26 mouse cellular contexts compared by ENCODE assay signal in genomic region chr8:106474001-106474400, GRCm38 (mm10). TPM values are rescaled to one million over a fixed set of nuclear protein-coding genes. Genes with fewer than 3 reads are reported as not detected.
"Had no signal": no experiment of that assay in that cellular context is flagged by ENCODE, and none has a peak within 500 bp of the region (broad histone marks: within the 10 kb centered on the region; RNA-seq: fewer than 3 reads in every experiment).

No protein-coding gene starts in this region.

- H3K36me3 ChIP-seq: limb, embryonic 12.5 days; limb, embryonic 15.5 days; liver, embryonic 12.5 days; liver, embryonic 15.5 days; midbrain, embryonic 13.5 days; neural tube, embryonic 13.5 days; stomach, embryonic 15.5 days had no signal

- H3K27me3 ChIP-seq: limb, embryonic 12.5 days; limb, embryonic 15.5 days; liver, embryonic 12.5 days; liver, embryonic 15.5 days; neural tube, embryonic 13.5 days; stomach, embryonic 15.5 days had no signal

- DNase-seq: kidney, adult 2 months; kidney, postnatal 10 days; kidney, postnatal 36 days; layer of hippocampus, postnatal 36 days; lung, adult 2 months; lung, postnatal 14 days; lung, postnatal 4 days; retina, postnatal 1 day; right cerebral cortex, postnatal 25 days; spleen, adult 18-20 months; thymus, postnatal 36 days had no signal

- H3K27ac ChIP-seq: left cerebral cortex, adult 2 months; limb, embryonic 12.5 days; limb, embryonic 15.5 days; liver, embryonic 12.5 days; liver, embryonic 15.5 days; midbrain, embryonic 13.5 days; neural tube, embryonic 13.5 days; stomach, embryonic 15.5 days had no signal

- H3K9ac ChIP-seq: limb, embryonic 12.5 days; limb, embryonic 15.5 days; liver, embryonic 12.5 days; liver, embryonic 15.5 days; midbrain, embryonic 13.5 days; neural tube, embryonic 13.5 days; stomach, embryonic 15.5 days had no signal

- H3K4me3 ChIP-seq: left cerebral cortex, adult 2 months; limb, embryonic 12.5 days; limb, embryonic 15.5 days; liver, embryonic 12.5 days; liver, embryonic 15.5 days; midbrain, embryonic 13.5 days; myocyte; neural tube, embryonic 13.5 days; stomach, embryonic 15.5 days had no signal

- H3K9me3 ChIP-seq: limb, embryonic 15.5 days; liver, embryonic 12.5 days; liver, embryonic 15.5 days; midbrain, embryonic 13.5 days; stomach, embryonic 15.5 days had no signal

- H3K4me1 ChIP-seq: liver, embryonic 12.5 days; liver, embryonic 15.5 days; midbrain, embryonic 13.5 days; neural tube, embryonic 13.5 days; stomach, embryonic 15.5 days had no signal

- ATAC-seq: intestine, postnatal 0 days; liver, embryonic 12.5 days; midbrain, embryonic 13.5 days; midbrain, embryonic 16.5 days had no signal

- H3K4me2 ChIP-seq: limb, embryonic 12.5 days; limb, embryonic 15.5 days; liver, embryonic 12.5 days; liver, embryonic 15.5 days; midbrain, embryonic 13.5 days; neural tube, embryonic 13.5 days; stomach, embryonic 15.5 days had no signal

RNA-seq across cellular contexts. Expression of gene 6030452D12Rik, which starts 26.3 kb away (rescaled TPM):
- polyA plus RNA-seq: intestine, embryonic 14.5 days; intestine, postnatal 0 days; kidney, adult 2 months; limb, embryonic 12.5 days; limb, embryonic 15.5 days; liver, embryonic 12.5 days; liver, embryonic 15.5 days; lung, adult 2 months; lung, embryonic 16.5 days; midbrain, embryonic 13.5 days; midbrain, embryonic 16.5 days; myocyte; neural tube, embryonic 13.5 days; stomach, embryonic 15.5 days; testis, adult 2 months; urinary bladder, adult 2 months had no signal
